Mouse (Mus musculus) stomach, embryonic 16.5 days (tissue): ENCODE data around the gene Olfr209. TPM values are rescaled to one million over a fixed set of nuclear protein-coding genes. Genes with fewer than 3 reads are reported as not detected.
"Not testable (repeated sequence)": the region's sequence is repeated elsewhere in the genome, so short reads cannot be mapped to it uniquely, and the experiment has no call there.

Source experiments
- ATAC-seq: fragments of 200-750 bp; cut with Nextera tagmentation; 2 replicates; pipeline ENCODE4 v1.8.0; 2017; ENCODE audit warnings: moderate number of reproducible peaks, moderate TSS enrichment; ENCODE audit not compliant: insufficient read depth, low FRiP score
- H3K27ac ChIP-seq: fragments of 300-500 bp; sonication (generic); 2 replicates; pipeline ENCODE4 v1.5.1; 2014; ENCODE audit warnings: low read length
- H3K27me3 ChIP-seq: fragments of 300-500 bp; sonication (generic); 2 replicates; pipeline ENCODE4 v1.6.1; 2014; ENCODE audit warnings: low read length, control low read depth, mixed read lengths; ENCODE audit not compliant: control insufficient read depth, insufficient read depth
- H3K36me3 ChIP-seq: fragments of 300-500 bp; sonication (generic); 2 replicates; pipeline ENCODE4 v1.6.1; 2014; ENCODE audit warnings: low read length; ENCODE audit not compliant: control insufficient read depth, insufficient read depth
- H3K4me1 ChIP-seq: fragments of 300-500 bp; sonication (generic); 2 replicates; pipeline ENCODE4 v1.6.1; 2014; ENCODE audit warnings: low read length, control low read depth, mixed read lengths; ENCODE audit not compliant: control insufficient read depth, insufficient read depth
- H3K4me2 ChIP-seq: fragments of 300-500 bp; sonication (generic); 2 replicates; pipeline ENCODE4 v1.6.1; 2014; ENCODE audit warnings: low read depth, low read length, mixed read lengths
- H3K4me3 ChIP-seq: fragments of 300-500 bp; sonication (generic); replicated peaks from 2 replicates; pipeline ENCODE4 v1.5.1; 2014; ENCODE audit warnings: mild to moderate bottlenecking, low read length
- H3K9ac ChIP-seq: fragments of 300-500 bp; sonication (generic); 2 replicates; pipeline ENCODE4 v1.6.1; 2014; ENCODE audit warnings: low read length
- H3K9me3 ChIP-seq: fragments of 300-500 bp; sonication (generic); replicated peaks from 2 replicates; pipeline ENCODE4 v1.6.1; 2016; ENCODE audit warnings: low read length, control low read depth; ENCODE audit not compliant: control insufficient read depth
- WGBS: fragments of 180-500 bp; shearing (Covaris S2); extraction: QIAGEN DNeasy Blood & Tissue Kit; methylation state at CpG from one replicate; pipeline ENCODE4 v1.1.7; 2014; 5-methylcytosine and 5-hydroxymethylcytosine counted together
- polyA plus RNA-seq: library from polyadenylated mRNA; unstranded; fragments of >200 nt; fragmentation: Nextera tagmentation; extraction: Ambion mirVana; gene quantifications from 2 replicates; pipeline ENCODE4 v1.2.1, GENCODE M21; 2015

Gene Olfr209
- polyA plus RNA-seq, 1 experiment from 2014 or later = not detected

- H3K27me3 ChIP-seq = no peaks in the 10 kb centered on the region
- H3K36me3 ChIP-seq = no peaks in the 10 kb centered on the region
- no peak within 1 kb of the TSS for H3K9ac ChIP-seq
- H3K4me2 ChIP-seq = no peak within 1 kb of the TSS
- no peak for ATAC-seq
- H3K27ac ChIP-seq = no peak within 1 kb of the TSS
- 80% methylated on average over 1 of the region's 1 CpGs for WGBS
- H3K9me3 ChIP-seq = no peaks in the 10 kb centered on the region
- no peaks in the 10 kb centered on the region for H3K4me1 ChIP-seq
- no peak within 1 kb of the TSS for H3K4me3 ChIP-seq
Observed at GRCm38 (mm10) chr16:59349146-59349545, 14.6 kb downstream of the Olfr209 start, which contains the start of gene Olfr206. Gene Olfr206 (minus strand): TSS chr16:59349246.

- H3K27ac ChIP-seq = no peak within 1 kb of the TSS
Observed at GRCm38 (mm10) chr16:59331038-59331437, 32.8 kb downstream of the Olfr209 start, which contains the start of gene Olfr205. Gene Olfr205 (minus strand): TSS chr16:59331138.

GRCm38 (mm10) chr16:59323262-59323661 lies 40.5 kb downstream of the Olfr209 start:
- H3K27ac ChIP-seq, H3K4me3 ChIP-seq, H3K9me3 ChIP-seq, ATAC-seq, H3K4me2 ChIP-seq, H3K36me3 ChIP-seq, H3K9ac ChIP-seq, H3K4me1 ChIP-seq, H3K27me3 ChIP-seq: not testable (repeated sequence)
- 48% methylated on average over 1 of the region's 1 CpGs for WGBS

More at GRCm38 (mm10) chr16:59331038-59331437, 32.8 kb downstream of the Olfr209 start, which contains the start of gene Olfr205:
- no peaks in the 10 kb centered on the region for H3K36me3 ChIP-seq
- H3K27me3 ChIP-seq = no peaks in the 10 kb centered on the region
- H3K4me1 ChIP-seq = no peaks in the 10 kb centered on the region
- H3K4me3 ChIP-seq = no peak within 1 kb of the TSS
- no peak for ATAC-seq
- no peak within 1 kb of the TSS for H3K4me2 ChIP-seq
- no peaks in the 10 kb centered on the region for H3K9me3 ChIP-seq
- no peak within 1 kb of the TSS for H3K9ac ChIP-seq

- H3K4me2 ChIP-seq = no peak within 1 kb of the TSS
- H3K4me3 ChIP-seq = no peak within 1 kb of the TSS
- H3K27ac ChIP-seq = no peak within 1 kb of the TSS
- H3K9me3 ChIP-seq = no peaks in the 10 kb centered on the region
- no peaks in the 10 kb centered on the region for H3K4me1 ChIP-seq
- H3K36me3 ChIP-seq = no peaks in the 10 kb centered on the region
- H3K27me3 ChIP-seq = no peaks in the 10 kb centered on the region
- ATAC-seq = no peak
- no peak within 1 kb of the TSS for H3K9ac ChIP-seq
Observed at GRCm38 (mm10) chr16:59318148-59318547, 45.6 kb downstream of the Olfr209 start, which contains the start of gene Olfr204. Gene Olfr204 (minus strand): TSS chr16:59318248.

Other genes with a start within 250 kb of the Olfr209 start
- not detected in 2 replicates for gene Olfr194, start 242.9 kb downstream of the Olfr209 start, polyA plus RNA-seq
- gene Olfr195, start 216.9 kb downstream of the Olfr209 start, polyA plus RNA-seq = not detected in 2 replicates
- not detected in 2 replicates for gene Olfr196, start 193.5 kb downstream of the Olfr209 start, polyA plus RNA-seq
- not detected in 2 replicates for gene Olfr198, start 160.5 kb downstream of the Olfr209 start, polyA plus RNA-seq
- gene Olfr199, start 144.2 kb downstream of the Olfr209 start, polyA plus RNA-seq = not detected in 2 replicates
- gene Olfr201, start 91.4 kb downstream of the Olfr209 start, polyA plus RNA-seq = not detected in 2 replicates
- gene Olfr202, start 77.2 kb downstream of the Olfr209 start, polyA plus RNA-seq = not detected in 2 replicates
- gene Olfr203, start 65.1 kb downstream of the Olfr209 start, polyA plus RNA-seq = not detected in 2 replicates
- gene Olfr204, start 45.7 kb downstream of the Olfr209 start, polyA plus RNA-seq = not detected in 2 replicates
- not detected in 2 replicates for gene Olfr205, start 32.9 kb downstream of the Olfr209 start, polyA plus RNA-seq
- gene Olfr206, start 14.7 kb downstream of the Olfr209 start, polyA plus RNA-seq = not detected in 2 replicates
- not detected in 2 replicates for gene Gabrr3, start 43.3 kb upstream of the Olfr209 start, polyA plus RNA-seq
- gene Riox2, start 107.8 kb upstream of the Olfr209 start, polyA plus RNA-seq = 38.6 and 41.5 TPM in 2 replicates
- gene Crybg3, start 237.0 kb upstream of the Olfr209 start, polyA plus RNA-seq = 11.2 and 11.6 TPM in 2 replicates